8 mouse cellular contexts compared by ENCODE assay signal in the genomic region with DNA sequence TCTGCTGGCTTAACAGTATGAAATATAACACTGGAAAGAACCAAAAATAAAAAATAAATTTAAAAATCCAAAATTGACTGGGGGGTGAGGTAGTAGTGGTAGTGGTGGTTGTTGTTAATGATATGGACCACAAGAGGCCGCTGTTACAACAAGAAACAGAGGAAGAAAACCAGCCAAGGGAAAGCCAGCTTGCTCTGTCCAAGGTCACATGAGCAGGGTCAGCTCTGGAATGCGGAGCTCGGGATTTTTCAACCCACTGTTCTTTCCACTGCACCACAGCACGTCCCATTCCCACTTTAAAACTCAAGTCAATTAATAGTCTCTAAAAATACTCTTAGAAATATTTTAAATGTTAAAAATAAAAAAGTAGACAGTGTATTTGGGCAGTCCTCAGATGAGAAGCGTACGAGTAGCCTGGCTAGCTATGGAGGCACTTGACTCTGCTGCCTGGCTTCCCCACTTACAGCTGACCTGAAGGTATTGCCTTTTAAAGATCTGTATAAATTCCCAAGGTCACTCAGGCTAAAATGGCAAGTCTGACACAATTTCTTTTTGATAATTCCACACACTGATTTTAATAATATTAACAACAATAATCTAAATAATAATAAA. TPM values are rescaled to one million over a fixed set of nuclear protein-coding genes. Genes with fewer than 3 reads are reported as not detected.
DNase-seq lines count a peak whose midpoint lies in the region; ATAC-seq lines count a peak whose summit lies in the region.

No protein-coding gene starts in this region.

- no peaks in the 10 kb centered on the region for H3K9me3 ChIP-seq in forebrain, embryonic 16.5 days (ENCODE audit: control insufficient read depth, low read length)
- H3K9me3 ChIP-seq in hindbrain, embryonic 15.5 days: no peaks in the 10 kb centered on the region

- no peaks in the 10 kb centered on the region for H3K4me1 ChIP-seq in forebrain, embryonic 16.5 days (replicated peaks; ENCODE audit: control insufficient read depth, insufficient read depth, low read length)
- no peaks in the 10 kb centered on the region for H3K4me1 ChIP-seq in hindbrain, embryonic 15.5 days (replicated peaks)

- peak; percentile 49; the same call in 1 of the 2 replicates for ATAC-seq in forebrain, embryonic 16.5 days
- ATAC-seq in hindbrain, embryonic 15.5 days (ENCODE audit: low FRiP score, low read depth): peak; percentile 45; the same call in 1 of the 2 replicates

- H3K27ac ChIP-seq in forebrain, embryonic 16.5 days (ENCODE audit: low read length): no peak overlapping the region
- no peak overlapping the region for H3K27ac ChIP-seq in hindbrain, embryonic 15.5 days (replicated peaks)

- H3K4me3 ChIP-seq in forebrain, embryonic 16.5 days (replicated peaks; ENCODE audit: low read length): no peak overlapping the region
- no peak overlapping the region for H3K4me3 ChIP-seq in hindbrain, embryonic 15.5 days

- no peaks in the 10 kb centered on the region for H3K36me3 ChIP-seq in forebrain, embryonic 16.5 days (ENCODE audit: control insufficient read depth, insufficient read depth)
- H3K36me3 ChIP-seq in hindbrain, embryonic 15.5 days: no peaks in the 10 kb centered on the region

- H3K4me2 ChIP-seq in forebrain, embryonic 16.5 days (ENCODE audit: low read length): no peak overlapping the region
- H3K4me2 ChIP-seq in hindbrain, embryonic 15.5 days: no peak overlapping the region

- DNase-seq in MEL-GATA-1-ER (ENCODE audit: extremely low read depth, low read depth): peak; percentile 28
- DNase-seq in cerebellum, adult 11 months: peak; percentile 70
- peak; percentile 47 to 66 for DNase-seq in layer of hippocampus, postnatal 14 days (ENCODE audit: low spot score in 2 of 2)
- peak; percentile 89 for DNase-seq in lung, postnatal 36 days
- DNase-seq in retina, postnatal 1 day: peak; percentile 84
- DNase-seq in urinary bladder, postnatal 36 days (ENCODE audit: low spot score in 2 of 2): peak; percentile 37 to 61

- WGBS in forebrain, embryonic 16.5 days: 23% methylated on average over 6 of the region's 6 CpGs
- WGBS in hindbrain, embryonic 15.5 days: 26% methylated on average over 6 of the region's 6 CpGs

- H3K9ac ChIP-seq in forebrain, embryonic 16.5 days (replicated peaks; ENCODE audit: low read depth, low read length): no peak overlapping the region
- no peak overlapping the region for H3K9ac ChIP-seq in hindbrain, embryonic 15.5 days

- no peaks in the 10 kb centered on the region for H3K27me3 ChIP-seq in forebrain, embryonic 16.5 days (replicated peaks; ENCODE audit: control insufficient read depth, insufficient read depth, low read length)
- no peaks in the 10 kb centered on the region for H3K27me3 ChIP-seq in hindbrain, embryonic 15.5 days

RNA-seq across cellular contexts. Expression of gene Armc2, which starts 37.4 kb away (rescaled TPM):
- 8.2 and 10.1 TPM in 2 replicates for polyA plus RNA-seq in forebrain, embryonic 16.5 days (2015; fragmentation: Nextera tagmentation; extraction: Ambion mirVana)
- polyA plus RNA-seq in hindbrain, embryonic 15.5 days (2015; fragmentation: Nextera tagmentation; extraction: Ambion mirVana): 9.4 and 12.5 TPM in 2 replicates
- 1 to 10 TPM; 8.6 to 9.1 TPM for total RNA-seq in layer of hippocampus, postnatal 14 days (2021)

Comparison
In these comparisons a context has a peak if more than half of its experiments do, and no peak if none do; other contexts are left out.
1. DNase-seq: peak in every context shown above with its lines; median percentile 89 in lung, postnatal 36 days; 84 in retina, postnatal 1 day; 70 in cerebellum, adult 11 months; 56 in layer of hippocampus, postnatal 14 days; 49 in urinary bladder, postnatal 36 days; 28 in MEL-GATA-1-ER.